Mouse (Mus musculus) midbrain, embryonic 14.5 days (tissue): ENCODE measurements around the gene 1700028K03Rik. TPM values are rescaled to one million over a fixed set of nuclear protein-coding genes. Genes with fewer than 3 reads are reported as not detected.
A peak's percentile ranks its signal among the peaks of the same experiment; 100 is the strongest.

Experiments
- ATAC-seq: fragments of 200-750 bp; cut with Nextera tagmentation; 2 replicates; pipeline ENCODE4 v1.8.0; 2017; ENCODE audit warnings: moderate number of reproducible peaks, moderate library complexity; ENCODE audit not compliant: low FRiP score, low TSS enrichment
- DNase-seq: peaks from one replicate; pipeline ENCODE4 v3.0.0-alpha.2; 2015
- H3K27ac ChIP-seq: fragments of 300-500 bp; sonication (generic); replicated peaks from 2 replicates; pipeline ENCODE4 v1.5.1; 2014; ENCODE audit warnings: mild to moderate bottlenecking, low read depth, low read length, moderate library complexity
- H3K27me3 ChIP-seq: fragments of 300-500 bp; sonication (generic); 2 replicates; pipeline ENCODE4 v1.6.1; 2014; ENCODE audit warnings: low read length, control low read depth, mixed read lengths; ENCODE audit not compliant: control insufficient read depth, insufficient read depth
- H3K36me3 ChIP-seq: fragments of 300-500 bp; sonication (generic); 2 replicates; pipeline ENCODE4 v1.6.1; 2014; ENCODE audit warnings: low read length, control low read depth; ENCODE audit not compliant: control insufficient read depth, insufficient read depth
- H3K4me1 ChIP-seq: fragments of 300-500 bp; sonication (generic); 2 replicates; pipeline ENCODE4 v1.6.1; 2014; ENCODE audit warnings: mild to moderate bottlenecking, antibody characterized with exemption, low read length, control low read depth; ENCODE audit not compliant: control insufficient read depth, insufficient read depth
- H3K4me2 ChIP-seq: fragments of 300-500 bp; sonication (generic); 2 replicates; pipeline ENCODE4 v1.6.1; 2014; ENCODE audit warnings: mild to moderate bottlenecking, low read length, moderate library complexity
- H3K4me3 ChIP-seq: fragments of 300-500 bp; sonication (generic); replicated peaks from 2 replicates; pipeline ENCODE4 v1.5.1; 2014; ENCODE audit warnings: low read depth, low read length
- H3K9ac ChIP-seq: fragments of 300-500 bp; sonication (generic); replicated peaks from 2 replicates; pipeline ENCODE4 v1.6.1; 2014; ENCODE audit warnings: mild to moderate bottlenecking, low read length, moderate library complexity
- H3K9me3 ChIP-seq: fragments of 300-500 bp; sonication (generic); 2 replicates; pipeline ENCODE4 v1.6.1; 2016; ENCODE audit warnings: low read length, control low read depth, mixed read lengths; ENCODE audit not compliant: control insufficient read depth
- WGBS: fragments of 180-500 bp; shearing (Covaris S2); extraction: QIAGEN DNeasy Blood & Tissue Kit; methylation state at CpG from one replicate; pipeline ENCODE4 v1.1.7; 2014; 5-methylcytosine and 5-hydroxymethylcytosine counted together
- polyA plus RNA-seq: library from polyadenylated mRNA; unstranded; fragments of >200 nt; fragmentation: Nextera tagmentation; extraction: Ambion mirVana; gene quantifications from 2 replicates; pipeline ENCODE4 v1.2.1, GENCODE M21; 2014

The 1700028K03Rik gene
- polyA plus RNA-seq, 1 experiment from 2014 or later: 0.17 TPM

DNA sequence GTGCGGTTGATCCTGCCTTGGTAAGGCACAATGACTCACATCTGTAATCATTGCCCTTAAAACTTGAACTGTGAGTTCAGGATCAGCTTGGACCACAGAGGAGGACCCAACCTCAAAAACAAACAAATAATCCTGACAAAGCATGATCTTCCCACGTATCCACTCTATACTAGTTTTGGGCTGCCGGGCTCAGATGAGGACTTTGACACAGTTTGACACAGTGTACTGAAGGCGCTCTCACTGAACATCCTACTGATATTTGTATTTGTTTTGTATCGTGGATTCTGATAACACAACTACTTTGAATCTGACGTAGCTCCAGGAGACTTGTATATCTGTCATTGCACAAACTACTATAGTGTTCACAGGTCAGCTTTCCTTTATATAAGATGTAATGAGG, 13.1 kb upstream of the 1700028K03Rik start:
- Histone ChIP-seq H3K4me3 (no peak overlapping the region), H3K9me3 (no peaks in the 10 kb centered on the region), H3K4me2 (no peak overlapping the region), H3K9ac (no peak overlapping the region), H3K36me3 (no peaks in the 10 kb centered on the region), H3K27me3 (no peaks in the 10 kb centered on the region), H3K4me1 (no peaks in the 10 kb centered on the region), H3K27ac (no peak overlapping the region)
- ATAC-seq (no peak), DNase-seq (no peak)
- WGBS: 94% methylated on average over 6 of the region's 6 CpGs

DNA sequence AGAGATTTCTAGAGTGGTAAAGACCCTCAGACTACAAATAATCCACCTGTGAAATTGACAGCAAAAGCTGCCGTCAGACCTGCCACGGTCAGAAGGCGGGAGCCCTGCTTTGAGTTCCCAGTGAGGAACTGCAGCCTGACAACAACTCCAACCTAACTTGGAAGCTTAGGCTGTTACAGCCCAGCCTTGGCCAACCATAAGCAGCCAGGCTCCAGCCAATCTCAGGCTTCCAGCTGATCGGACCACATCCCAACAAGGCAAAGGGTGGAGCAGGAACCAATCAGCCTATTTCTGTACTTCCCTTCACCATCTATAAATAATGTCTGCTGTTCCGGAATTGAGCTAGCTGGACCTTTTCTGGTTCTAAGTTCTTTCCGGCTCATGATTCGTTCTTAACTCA, 12.6 kb upstream of the 1700028K03Rik start:
- H3K4me3 ChIP-seq: no peak overlapping the region
- 79% methylated on average over 7 of the region's 7 CpGs for WGBS
- DNase-seq (no peak), ATAC-seq (no peak)
- no peak overlapping the region for H3K4me2 ChIP-seq
- H3K9me3 ChIP-seq: no peaks in the 10 kb centered on the region
- H3K4me1 ChIP-seq: no peaks in the 10 kb centered on the region
- no peaks in the 10 kb centered on the region for H3K27me3 ChIP-seq
- H3K9ac ChIP-seq: no peak overlapping the region
- no peaks in the 10 kb centered on the region for H3K36me3 ChIP-seq
- no peak overlapping the region for H3K27ac ChIP-seq

DNA sequence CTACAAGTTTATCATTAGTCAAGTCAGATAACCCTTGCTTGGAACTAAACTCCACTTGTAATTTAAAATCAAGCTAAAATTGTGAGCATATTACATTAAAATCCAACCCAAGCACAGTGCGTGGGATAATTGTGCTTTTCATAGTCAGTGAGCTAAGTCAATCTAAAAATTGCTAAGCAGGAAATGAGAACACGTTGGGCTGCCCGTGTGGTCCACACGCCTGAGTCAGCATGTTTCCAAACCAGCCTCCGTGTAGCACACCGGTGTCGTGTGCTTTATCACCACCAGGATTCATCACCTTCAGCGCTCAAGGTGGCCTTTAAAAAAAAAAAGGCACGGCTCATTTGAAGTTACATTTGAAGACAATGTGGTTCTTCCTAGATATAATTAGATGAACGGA, 10.2 kb upstream of the 1700028K03Rik start:
- H3K9ac ChIP-seq: no peak overlapping the region
- no peaks in the 10 kb centered on the region for H3K27me3 ChIP-seq
- 93% methylated on average over 10 of the region's 10 CpGs for WGBS
- H3K4me3 ChIP-seq: no peak overlapping the region
- no peak overlapping the region for H3K27ac ChIP-seq
- H3K4me2 ChIP-seq: no peak overlapping the region
- ATAC-seq: no peak
- H3K4me1 ChIP-seq: no peaks in the 10 kb centered on the region
- DNase-seq: no peak
- H3K9me3 ChIP-seq: no peaks in the 10 kb centered on the region
- no peaks in the 10 kb centered on the region for H3K36me3 ChIP-seq

DNA sequence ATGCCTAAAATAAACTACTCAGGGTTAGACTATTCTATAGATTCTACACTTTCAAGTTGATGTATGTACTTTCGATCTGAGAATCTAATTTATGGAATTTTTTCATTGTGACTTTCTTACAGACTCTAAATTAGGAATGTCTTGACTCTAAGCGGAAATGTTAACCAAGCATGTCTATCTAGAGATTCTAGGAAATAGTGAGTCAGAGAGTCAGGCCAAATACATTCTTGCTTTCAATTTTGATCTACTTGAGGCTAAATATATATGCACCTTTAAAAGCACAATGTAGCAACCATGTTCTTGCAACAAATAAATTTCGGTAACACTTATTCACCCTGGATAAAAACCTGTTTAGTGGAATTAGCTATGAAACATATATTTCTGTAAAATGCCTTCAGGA, 5.7 kb upstream of the 1700028K03Rik start:
- H3K36me3 ChIP-seq: no peaks in the 10 kb centered on the region
- WGBS: 96% methylated on average over 3 of the region's 3 CpGs
- no peaks in the 10 kb centered on the region for H3K27me3 ChIP-seq
- H3K4me1 ChIP-seq: no peaks in the 10 kb centered on the region
- H3K9me3 ChIP-seq: no peaks in the 10 kb centered on the region
- no peak overlapping the region for H3K4me3 ChIP-seq
- H3K9ac ChIP-seq: no peak overlapping the region
- no peak overlapping the region for H3K4me2 ChIP-seq
- H3K27ac ChIP-seq: no peak overlapping the region
- DNase-seq (no peak), ATAC-seq (no peak)

DNA sequence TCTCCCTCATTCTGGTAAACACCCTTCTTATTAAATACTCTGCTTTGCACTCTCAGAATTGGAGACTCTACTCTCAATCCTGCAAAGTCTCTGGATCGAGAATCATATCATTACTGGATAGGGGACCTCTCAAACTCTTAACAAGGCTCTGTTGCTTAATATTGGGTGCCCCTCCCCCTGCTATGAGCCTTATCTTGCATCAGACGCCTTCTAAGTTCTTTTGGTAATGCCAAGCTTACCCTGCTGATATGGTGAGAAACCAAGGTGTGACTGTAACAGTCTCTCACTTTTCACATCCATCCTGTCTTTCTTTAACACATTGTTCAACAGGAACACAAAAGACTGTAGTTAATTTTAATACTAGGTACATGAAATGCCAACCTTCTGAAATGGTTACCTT, 919 bp upstream of the 1700028K03Rik start:
- Histone ChIP-seq H3K4me2 (no peak overlapping the region), H3K9me3 (no peaks in the 10 kb centered on the region), H3K36me3 (no peaks in the 10 kb centered on the region), H3K27me3 (no peaks in the 10 kb centered on the region), H3K4me3 (no peak overlapping the region), H3K9ac (no peak overlapping the region), H3K27ac (no peak overlapping the region), H3K4me1 (no peaks in the 10 kb centered on the region)
- 68% methylated on average over 2 of the region's 2 CpGs for WGBS
- ATAC-seq (no peak), DNase-seq (no peak)

DNA sequence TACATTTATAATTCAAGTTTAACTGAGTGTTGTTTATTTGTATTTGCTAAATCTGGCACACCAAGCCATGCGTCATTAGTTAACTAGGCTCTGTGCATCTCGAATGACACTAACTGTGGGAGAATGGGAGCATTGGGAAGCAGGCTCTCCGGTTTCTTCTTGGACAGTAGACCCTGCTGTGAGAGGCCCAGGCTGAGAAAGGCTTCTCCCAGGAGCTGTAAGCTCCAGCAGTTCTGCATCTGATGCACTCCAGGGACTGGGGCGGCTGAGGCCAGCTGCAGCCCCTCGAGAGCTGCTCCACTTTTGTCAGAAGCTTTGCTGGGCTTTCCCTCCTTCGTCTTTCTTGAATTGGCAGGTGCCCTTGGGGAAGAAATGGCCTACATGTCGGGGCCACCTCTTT, 7.2 kb downstream of the 1700028K03Rik start:
- ATAC-seq: no peak
- Histone ChIP-seq H3K9me3 (no peaks in the 10 kb centered on the region), H3K4me2 (no peak overlapping the region), H3K4me3 (no peak overlapping the region), H3K9ac (peak overlapping the region; percentile 31; the same call in 1 of the 2 replicates), H3K27ac (no peak overlapping the region), H3K36me3 (0 out of 2 replicates have a peak, but pooled peaks cover 3% of the 10 kb centered on the region), H3K27me3 (no peaks in the 10 kb centered on the region), H3K4me1 (no peaks in the 10 kb centered on the region)
- DNase-seq: peak; percentile 15
- WGBS: 24% methylated on average over 7 of the region's 7 CpGs

DNA sequence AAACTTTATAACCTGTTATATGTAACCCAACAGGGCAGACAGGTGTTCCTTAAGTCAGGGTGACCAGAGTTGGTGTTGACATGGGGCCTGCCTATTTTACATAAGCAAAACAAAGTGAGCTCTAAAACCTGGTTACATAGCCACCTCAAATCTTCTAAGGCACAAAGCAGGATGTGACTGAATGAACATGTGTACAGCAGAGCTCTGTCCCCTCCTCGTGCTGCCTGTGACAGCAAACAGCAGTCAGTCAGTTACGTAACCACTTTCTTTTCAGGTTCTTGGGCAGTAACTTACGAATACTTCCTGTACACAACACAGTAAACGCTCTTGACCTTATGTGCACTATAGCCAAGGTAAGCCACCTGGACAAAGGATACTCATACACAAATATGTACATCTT, 11.4 kb downstream of the 1700028K03Rik start:
- Histone ChIP-seq H3K36me3 (peaks cover 25% of the 10 kb centered on the region), H3K4me1 (no peaks in the 10 kb centered on the region), H3K9ac (no peak overlapping the region), H3K4me3 (no peak overlapping the region), H3K27ac (no peak overlapping the region), H3K9me3 (no peaks in the 10 kb centered on the region), H3K4me2 (no peak overlapping the region), H3K27me3 (no peaks in the 10 kb centered on the region)
- WGBS: 92% methylated on average over 4 of the region's 4 CpGs
- no peak for ATAC-seq
- DNase-seq: no peak

DNA sequence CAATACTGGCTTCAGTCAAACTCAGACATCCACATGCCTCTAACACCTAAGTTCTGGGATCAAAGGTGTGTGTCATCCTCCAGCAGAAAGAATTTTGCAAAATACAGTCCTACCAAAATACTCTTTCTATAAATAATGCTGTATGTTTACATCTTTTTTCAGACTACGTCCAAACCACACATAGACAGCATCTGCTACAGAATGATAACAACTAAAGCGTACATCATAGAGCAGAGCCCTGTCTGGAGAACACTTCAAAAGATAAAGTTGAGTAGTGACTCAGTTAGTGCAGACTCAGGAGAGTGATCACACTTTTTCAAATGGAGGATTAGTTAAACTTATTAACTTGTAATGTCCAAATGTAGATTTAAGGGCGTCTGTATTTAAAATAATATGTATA, 13.4 kb downstream of the 1700028K03Rik start:
- Histone ChIP-seq H3K4me1 (no peaks in the 10 kb centered on the region), H3K36me3 (peaks cover 38% of the 10 kb centered on the region), H3K9ac (no peak overlapping the region), H3K27me3 (no peaks in the 10 kb centered on the region), H3K4me3 (no peak overlapping the region), H3K27ac (no peak overlapping the region), H3K4me2 (no peak overlapping the region), H3K9me3 (no peaks in the 10 kb centered on the region)
- ATAC-seq (no peak), DNase-seq (no peak)
- 90% methylated on average over 3 of the region's 3 CpGs for WGBS

DNA sequence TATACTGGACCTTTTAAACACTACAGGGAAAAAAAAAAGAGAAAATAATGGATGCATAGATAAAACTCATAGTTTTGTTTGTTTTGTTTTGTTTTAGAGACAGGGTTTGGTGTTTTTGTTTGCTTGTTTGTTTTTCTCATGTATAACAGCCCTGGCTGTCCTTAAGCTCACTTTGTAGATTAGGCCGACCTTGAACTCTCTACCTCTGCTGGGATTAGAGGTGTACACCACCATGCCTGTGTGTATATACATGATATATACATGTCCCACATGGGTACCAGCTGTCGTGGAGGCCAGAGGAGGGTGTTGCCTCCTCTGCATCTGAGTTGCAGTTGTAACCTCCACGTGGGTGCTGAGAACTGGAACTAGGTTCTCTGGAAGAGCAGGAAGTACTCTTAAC, 13.9 kb downstream of the 1700028K03Rik start:
- Histone ChIP-seq H3K27me3 (no peaks in the 10 kb centered on the region), H3K4me1 (no peaks in the 10 kb centered on the region), H3K9ac (no peak overlapping the region), H3K9me3 (no peaks in the 10 kb centered on the region), H3K4me2 (no peak overlapping the region), H3K27ac (no peak overlapping the region), H3K36me3 (peaks cover 40% of the 10 kb centered on the region), H3K4me3 (no peak overlapping the region)
- ATAC-seq (no peak), DNase-seq (no peak)
- WGBS: 93% methylated on average over 3 of the region's 3 CpGs
